Mouse (Mus musculus) myocyte (in vitro differentiated cells): Measurements from ENCODE around the gene Ankrd33. TPM values are rescaled to one million over a fixed set of nuclear protein-coding genes. Genes with fewer than 3 reads are reported as not detected.

Experiments used
- H3K27me3 ChIP-seq: one replicate; pipeline ENCODE4 v1.6.1; 2011; ENCODE audit not compliant: control insufficient read depth, insufficient read depth, insufficient read length
- H3K36me3 ChIP-seq: one replicate; pipeline ENCODE4 v1.6.1; 2011; ENCODE audit not compliant: control insufficient read depth, insufficient read depth
- H3K4me2 ChIP-seq: one replicate; pipeline ENCODE4 v1.6.1; 2011; ENCODE audit warnings: low read depth, control low read depth
- H3K4me3 ChIP-seq: one replicate; pipeline ENCODE4 v1.5.1; 2011; ENCODE audit warnings: mild to moderate bottlenecking, control low read depth, moderate library complexity
- H3K79me2 ChIP-seq: one replicate; pipeline ENCODE4 v1.6.1; 2011; ENCODE audit not compliant: control insufficient read depth, insufficient read depth
- H3ac ChIP-seq: one replicate; pipeline ENCODE4 v1.6.1; 2011; ENCODE audit not compliant: control insufficient read depth, insufficient read length
- CEBPB ChIP-seq: IDR thresholded peaks from 2 replicates; pipeline ENCODE4 v1.6.1; 2011; ENCODE audit warnings: mild to moderate bottlenecking, moderate library complexity; ENCODE audit not compliant: poor library complexity, insufficient read depth, severe bottlenecking
- E2F4 ChIP-seq: IDR thresholded peaks from one replicate; pipeline ENCODE4 v1.6.1; 2011; ENCODE audit warnings: mild to moderate bottlenecking, control low read depth, moderate library complexity; ENCODE audit not compliant: insufficient read depth
- MAX ChIP-seq: IDR thresholded peaks from one replicate; pipeline ENCODE4 v1.6.1; 2011; ENCODE audit warnings: low read depth, mild to moderate bottlenecking, control low read depth
- MYOD1 ChIP-seq, 3 experiments: IDR thresholded peaks; one replicate each; pipeline ENCODE4 v1.6.1; 2011; ENCODE audit warnings: control low read depth in 2 of 3, low read depth in 2 of 3, mild to moderate bottlenecking in 2 of 3, moderate library complexity in 1 of 3; ENCODE audit not compliant: insufficient read length in 2 of 3, control insufficient read depth in 1 of 3
- MYOG ChIP-seq, 3 experiments: IDR thresholded peaks; one replicate each; pipeline ENCODE4 v1.6.1; 2011; ENCODE audit warnings: control low read depth in 2 of 3, low read depth in 2 of 3, mild to moderate bottlenecking in 2 of 3; ENCODE audit not compliant: insufficient read length in 2 of 3, control insufficient read depth in 1 of 3, insufficient read depth in 1 of 3
- POLR2A ChIP-seq: IDR thresholded peaks from one replicate; pipeline ENCODE4 v1.6.1; 2011; ENCODE audit warnings: low read depth, mild to moderate bottlenecking, control low read depth, moderate library complexity; ENCODE audit not compliant: insufficient read length
- POLR2AphosphoS2 ChIP-seq: IDR thresholded peaks from one replicate; pipeline ENCODE4 v1.6.1; 2011; ENCODE audit warnings: low read depth, control low read depth; ENCODE audit not compliant: insufficient read length
- REST ChIP-seq: IDR thresholded peaks from one replicate; pipeline ENCODE4 v1.6.1; 2011; ENCODE audit warnings: mild to moderate bottlenecking, control low read depth, moderate library complexity; ENCODE audit not compliant: insufficient read depth, insufficient read length
- SRF ChIP-seq: IDR thresholded peaks from one replicate; pipeline ENCODE4 v1.6.1; 2011; ENCODE audit warnings: low read depth; ENCODE audit not compliant: control insufficient read depth, insufficient read length
- TCF12 ChIP-seq: IDR thresholded peaks from one replicate; pipeline ENCODE4 v1.6.1; 2011; ENCODE audit warnings: mild to moderate bottlenecking, control low read depth; ENCODE audit not compliant: poor library complexity, insufficient read depth, severe bottlenecking
- TCF3 ChIP-seq: IDR thresholded peaks from one replicate; pipeline ENCODE4 v1.6.1; 2011; ENCODE audit warnings: low read depth, control low read depth; ENCODE audit not compliant: insufficient read length
- USF1 ChIP-seq: IDR thresholded peaks from one replicate; pipeline ENCODE4 v1.6.1; 2011; ENCODE audit warnings: low read depth, mild to moderate bottlenecking, control low read depth, moderate library complexity
- polyA plus RNA-seq: library from polyadenylated mRNA; unstranded; fragments of >200 nt; fragmentation: generic; extraction: Trizol; gene quantifications from one replicate; pipeline ENCODE4 v1.2.1, GENCODE M21; 2012; ENCODE audit warnings: missing spikeins

Gene Ankrd33
- polyA plus RNA-seq, 1 experiment, result not detected

- no peak overlapping the region for H3K4me2 ChIP-seq
- no peak for TF ChIP-seq MAX
- no peak for TF ChIP-seq TCF3
- TF ChIP-seq SRF, result no peak
- TF ChIP-seq REST, result no peak
- no peak for TF ChIP-seq E2F4
- no peak for TF ChIP-seq POLR2AphosphoS2
- TF ChIP-seq USF1, result no peak
- TF ChIP-seq MYOD1 (IDR thresholded peaks at IDR 0.05; ENCODE audit: control insufficient read depth in 1 of 3, insufficient read length in 2 of 3, low read depth in 2 of 3), result no peak
- no peak for TF ChIP-seq POLR2A
- TF ChIP-seq TCF12, result no peak
- no peak for TF ChIP-seq MYOG (IDR thresholded peaks at IDR 0.05; ENCODE audit: control insufficient read depth in 1 of 3, insufficient read depth in 1 of 3, insufficient read length in 2 of 3, low read depth in 2 of 3)
- TF ChIP-seq CEBPB, result no peak
- no peak overlapping the region for H3K4me3 ChIP-seq
- H3K79me2 ChIP-seq, result no peaks in the 10 kb centered on the region
- no peaks in the 10 kb centered on the region for H3K36me3 ChIP-seq
- H3K27me3 ChIP-seq, result peaks cover 34% of the 10 kb centered on the region
- no peak overlapping the region for H3ac ChIP-seq
These were observed 3.0 kb downstream of the Ankrd33 start for GRCm38 (mm10) chr15:101118399-101119125.

GRCm38 (mm10) chr15:101121411-101122289, 6.1 kb downstream of the Ankrd33 start:
- TF ChIP-seq REST (no peak), TCF12 (no peak), SRF (no peak), E2F4 (no peak)
- H3K4me2 ChIP-seq, result no peak overlapping the region
- peaks cover 49% of the 10 kb centered on the region for H3K27me3 ChIP-seq
- H3K79me2 ChIP-seq, result no peaks in the 10 kb centered on the region
- H3K36me3 ChIP-seq, result no peaks in the 10 kb centered on the region
- no peak overlapping the region for H3ac ChIP-seq
- no peak overlapping the region for H3K4me3 ChIP-seq

GRCm38 (mm10) chr15:101122290-101122589, 6.7 kb downstream of the Ankrd33 start:
- Histone ChIP-seq H3K79me2 (no peaks in the 10 kb centered on the region), H3K36me3 (no peaks in the 10 kb centered on the region), H3K27me3 (peaks cover 55% of the 10 kb centered on the region), H3K4me2 (no peak overlapping the region), H3ac (no peak overlapping the region), H3K4me3 (no peak overlapping the region)
- TF ChIP-seq E2F4 (no peak), POLR2AphosphoS2 (no peak), MYOD1 (IDR thresholded peaks at IDR 0.05; ENCODE audit: control insufficient read depth in 1 of 3, insufficient read length in 2 of 3, low read depth in 2 of 3) (no peak), USF1 (no peak), MAX (no peak), CEBPB (no peak), POLR2A (no peak), TCF12 (no peak), TCF3 (no peak), REST (no peak), MYOG (IDR thresholded peaks at IDR 0.05; ENCODE audit: control insufficient read depth in 1 of 3, insufficient read depth in 1 of 3, insufficient read length in 2 of 3, low read depth in 2 of 3) (no peak), SRF (no peak)

GRCm38 (mm10) chr15:101123202-101123601, 7.6 kb downstream of the Ankrd33 start:
- H3K27me3 ChIP-seq, result peaks cover 65% of the 10 kb centered on the region
- no peak overlapping the region for H3ac ChIP-seq
- H3K4me3 ChIP-seq, result no peak overlapping the region
- no peaks in the 10 kb centered on the region for H3K79me2 ChIP-seq
- TF ChIP-seq CEBPB (no peak), E2F4 (no peak), POLR2A (no peak), MYOG (IDR thresholded peaks at IDR 0.05; ENCODE audit: control insufficient read depth in 1 of 3, insufficient read depth in 1 of 3, insufficient read length in 2 of 3, low read depth in 2 of 3) (no peak), SRF (no peak), REST (no peak), USF1 (no peak), MAX (no peak), TCF3 (no peak), TCF12 (no peak), POLR2AphosphoS2 (no peak), MYOD1 (IDR thresholded peaks at IDR 0.05; ENCODE audit: control insufficient read depth in 1 of 3, insufficient read length in 2 of 3, low read depth in 2 of 3) (no peak)
- H3K36me3 ChIP-seq, result no peaks in the 10 kb centered on the region
- no peak overlapping the region for H3K4me2 ChIP-seq

GRCm38 (mm10) chr15:101125561-101125960, 10.0 kb downstream of the Ankrd33 start:
- Histone ChIP-seq H3K36me3 (no peaks in the 10 kb centered on the region), H3K4me3 (no peak overlapping the region), H3K79me2 (no peaks in the 10 kb centered on the region), H3ac (no peak overlapping the region), H3K27me3 (peaks cover 68% of the 10 kb centered on the region), H3K4me2 (no peak overlapping the region)
- TF ChIP-seq REST (no peak), SRF (no peak), POLR2A (no peak), TCF3 (no peak), MYOG (IDR thresholded peaks at IDR 0.05; ENCODE audit: control insufficient read depth in 1 of 3, insufficient read depth in 1 of 3, insufficient read length in 2 of 3, low read depth in 2 of 3) (no peak), TCF12 (no peak), MYOD1 (IDR thresholded peaks at IDR 0.05; ENCODE audit: control insufficient read depth in 1 of 3, insufficient read length in 2 of 3, low read depth in 2 of 3) (no peak), USF1 (no peak), CEBPB (no peak), E2F4 (no peak), POLR2AphosphoS2 (no peak), MAX (no peak)
